Mouse (Mus musculus): ENCODE data around the gene Crkl.

Crkl gene

DNA sequence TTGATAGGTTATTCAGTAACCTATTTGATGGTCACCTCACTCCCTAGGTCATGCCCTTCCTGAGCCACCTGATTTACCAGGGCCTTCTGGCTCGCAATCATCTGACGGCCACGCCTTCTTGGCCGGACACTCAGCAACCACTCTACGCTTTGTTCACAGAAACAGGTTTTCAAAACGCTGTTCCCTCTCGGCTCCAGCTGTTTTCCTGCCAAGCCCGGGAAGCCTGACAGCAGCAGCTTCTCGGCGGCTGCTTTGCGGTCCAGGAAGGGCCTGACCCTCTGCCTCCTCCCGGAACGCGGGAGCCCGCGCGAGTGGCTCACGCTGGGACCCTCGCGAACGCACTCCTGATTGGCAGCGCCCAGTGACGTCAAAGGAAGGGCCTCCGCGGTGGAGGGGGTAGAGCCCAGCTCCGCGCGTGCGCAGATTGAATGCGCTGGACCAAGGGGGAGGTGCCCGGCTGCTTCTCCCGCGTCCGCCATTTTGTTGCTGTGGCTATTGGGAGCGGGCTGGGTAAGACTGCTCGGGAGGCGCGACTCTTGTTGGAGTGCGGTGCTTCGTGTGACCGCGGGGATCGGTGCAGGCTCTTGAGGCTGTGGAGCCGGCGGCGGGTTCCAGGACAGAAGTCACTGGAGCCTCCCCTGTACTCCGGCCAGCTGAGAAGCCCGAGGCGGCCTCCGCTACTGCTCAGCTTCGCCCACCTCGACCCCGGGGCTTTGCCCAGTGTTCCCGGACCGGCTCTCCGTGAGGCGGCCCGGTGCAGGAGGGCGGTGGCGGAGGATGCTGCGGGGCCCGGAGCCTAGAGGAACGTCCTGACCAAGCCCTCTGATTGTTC, at the start of gene Crkl:
Gene Crkl (plus strand): TSS at position 447 of the 832 bp plus-strand sequence.
- peak; percentile 98 for DNase-seq

DNA sequence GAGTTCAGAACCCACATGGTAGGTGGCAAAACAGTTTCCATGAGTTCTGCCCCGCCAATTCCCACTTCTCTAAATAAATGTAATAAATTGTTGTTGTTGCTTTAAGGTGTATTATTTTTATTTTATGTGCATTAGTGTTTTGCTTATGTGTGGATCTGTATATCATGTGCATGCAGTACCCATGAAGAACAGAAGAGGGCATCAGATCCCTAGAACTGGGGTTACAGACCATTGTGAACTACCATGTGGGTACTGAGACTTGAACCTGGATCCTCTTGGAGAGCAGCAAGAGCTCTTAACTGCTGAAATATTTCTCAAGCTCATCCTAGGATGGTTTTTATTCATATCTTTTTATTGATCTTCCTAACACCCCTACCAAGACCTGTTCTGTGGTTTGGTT, 48.9 kb upstream of the Crkl start:
- peak; percentile 28 for DNase-seq

DNA sequence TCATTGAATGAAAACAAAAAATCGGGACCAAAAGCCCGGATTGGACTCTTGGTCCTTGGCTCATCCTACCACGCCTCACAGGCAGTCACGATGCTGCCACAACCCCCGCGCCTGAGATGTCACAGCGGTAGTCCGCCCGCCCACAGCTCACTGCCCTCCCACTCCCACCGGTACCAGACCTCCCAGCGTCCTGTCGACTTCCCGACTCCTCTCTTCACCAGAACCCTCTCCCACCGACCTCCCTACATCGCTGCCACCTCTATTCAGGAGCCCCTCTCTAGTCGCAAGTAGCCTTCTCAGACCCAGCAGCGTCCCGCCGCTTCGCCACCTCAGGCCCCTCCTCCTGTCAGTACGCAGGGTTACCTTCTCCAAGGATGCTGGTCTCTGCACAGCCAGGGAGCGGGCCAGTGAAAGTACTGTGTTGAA, 46.5 kb upstream of the Crkl start:
- DNase-seq, result peak; percentile 93

DNA sequence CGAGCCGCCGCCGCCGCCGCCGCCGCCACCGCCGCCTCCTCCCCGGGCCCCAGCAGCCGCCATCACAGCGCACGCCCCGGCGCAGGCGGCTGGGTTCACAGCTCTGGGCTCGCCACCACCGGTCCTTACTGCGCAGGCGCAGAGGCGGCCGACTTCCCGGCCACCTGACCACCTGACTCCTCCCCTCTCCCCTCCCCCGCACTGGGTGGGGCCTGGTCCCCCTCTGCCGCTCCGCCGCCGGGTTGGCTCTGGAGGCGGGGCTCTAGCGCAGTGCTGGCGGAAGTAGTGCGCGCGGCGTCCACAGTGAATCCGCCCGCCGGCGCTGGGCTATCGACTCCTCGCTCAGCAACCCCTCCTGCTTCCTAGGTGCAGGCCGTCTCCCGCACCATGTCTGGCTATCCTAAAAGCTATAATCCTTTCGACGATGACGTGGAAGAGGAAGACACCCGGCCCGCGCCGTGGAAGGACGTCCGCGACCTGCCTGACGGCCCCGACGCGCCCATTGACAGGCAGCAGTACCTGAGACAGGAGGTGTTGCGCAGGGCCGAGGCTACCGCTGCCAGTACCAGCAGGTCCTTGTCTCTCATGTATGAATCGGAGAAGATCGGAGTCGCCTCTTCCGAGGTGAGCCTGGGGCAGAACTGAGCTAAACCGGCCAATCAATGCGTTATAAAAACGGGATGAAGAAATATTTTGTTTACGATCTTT, 45.9 kb upstream of the Crkl start, which contains the start of the genes Snap29 and Pi4ka:
Gene Snap29 (plus strand): TSS at position 251 of the 708 bp plus-strand sequence.
Gene Pi4ka (minus strand): TSS at position 579 of the 708 bp plus-strand sequence.
- peak; percentile 100 for DNase-seq

DNA sequence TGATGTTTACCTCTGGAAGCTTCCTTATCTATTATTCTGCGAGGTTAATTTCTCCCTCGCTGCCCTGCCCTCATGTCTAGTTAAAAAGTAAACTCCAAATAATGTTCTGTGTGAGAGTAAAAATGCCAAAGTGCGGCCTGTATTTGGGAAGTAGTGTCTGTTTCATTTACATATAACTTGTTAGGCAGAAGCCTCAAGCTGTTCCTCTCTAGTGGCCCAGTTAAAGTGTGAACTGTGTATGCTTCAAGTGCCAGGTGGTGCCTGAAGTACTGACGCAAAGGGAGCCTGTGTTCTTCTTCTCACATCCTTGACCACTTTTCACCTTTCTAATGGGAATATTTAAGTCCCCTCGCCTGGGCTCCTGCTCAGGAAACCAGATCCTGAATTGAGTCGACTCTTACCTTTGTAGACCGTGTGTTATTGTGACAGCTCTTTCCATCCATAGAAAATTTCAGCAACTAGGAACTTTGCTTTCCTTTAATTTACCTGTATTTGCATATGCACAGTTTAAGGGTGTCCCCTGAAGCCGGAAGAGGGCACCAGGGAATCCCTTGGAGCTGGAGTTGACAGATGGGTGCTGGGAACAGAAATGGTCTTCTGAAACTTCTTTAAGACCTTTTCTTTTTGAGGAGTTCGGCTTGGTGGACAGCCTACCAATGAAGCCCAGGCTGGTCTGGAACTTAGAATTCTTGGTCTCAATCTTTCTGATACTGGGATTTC, 45.1 kb upstream of the Crkl start:
- peak; percentile 21 for DNase-seq

DNA sequence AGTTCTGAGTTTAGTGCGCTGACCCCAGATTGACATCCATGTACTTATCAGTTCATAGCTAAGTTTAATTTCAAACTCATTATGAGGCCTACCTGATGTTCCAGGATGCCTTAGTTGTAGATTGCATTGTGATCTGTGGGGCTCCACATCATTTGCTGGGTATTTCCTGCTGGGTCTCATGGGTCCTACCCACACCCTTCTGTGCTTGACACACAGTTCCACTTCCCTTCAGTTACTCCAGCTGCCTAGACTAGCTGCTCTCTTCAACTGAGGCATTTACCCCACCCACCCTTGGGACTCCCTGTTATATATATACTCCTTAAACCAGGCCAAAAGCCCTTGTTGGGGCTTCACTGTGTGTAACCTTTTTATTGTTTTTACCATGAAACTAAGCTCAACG, 42.7 kb upstream of the Crkl start:
- no peak for DNase-seq

DNA sequence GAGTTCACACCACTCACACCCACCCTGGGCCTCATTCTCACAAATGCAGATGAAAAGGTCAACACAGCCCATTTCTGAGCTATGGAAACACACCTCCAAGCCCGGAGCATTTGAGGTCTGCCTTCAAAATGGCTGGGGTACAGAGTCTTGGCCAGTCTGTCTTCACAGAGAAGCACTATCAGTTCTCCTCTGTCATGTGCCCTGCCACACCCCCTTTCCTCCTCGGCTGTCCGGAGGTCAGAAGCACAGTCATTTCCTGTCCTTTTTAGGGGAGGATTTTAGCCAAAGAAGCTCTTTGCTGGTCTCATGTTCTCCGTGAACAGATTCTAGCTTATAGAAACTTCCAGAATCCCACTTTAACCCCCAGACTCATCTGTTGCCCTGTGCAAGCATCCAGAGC, 41.6 kb upstream of the Crkl start:
- no peak for DNase-seq

DNA sequence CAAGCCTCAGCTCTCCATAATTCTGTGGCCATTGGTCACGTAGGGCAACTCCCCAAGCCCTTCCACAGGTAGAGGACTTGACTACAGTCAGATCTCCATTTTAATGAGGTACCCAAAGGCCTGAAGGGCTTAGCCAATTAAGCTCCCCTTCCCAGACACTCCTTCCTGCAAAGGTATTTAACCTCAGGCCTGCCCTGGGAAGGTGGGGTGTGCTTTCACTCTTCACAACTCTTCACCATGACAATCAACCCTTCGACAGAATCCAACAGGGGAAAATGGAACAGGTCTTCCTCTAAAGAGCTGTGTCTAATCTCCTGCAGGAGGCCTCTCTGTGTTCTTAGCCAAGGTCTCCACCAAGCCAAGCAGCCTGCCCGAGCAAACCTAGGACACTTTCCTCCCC, 28.8 kb upstream of the Crkl start:
- DNase-seq, result no peak

DNA sequence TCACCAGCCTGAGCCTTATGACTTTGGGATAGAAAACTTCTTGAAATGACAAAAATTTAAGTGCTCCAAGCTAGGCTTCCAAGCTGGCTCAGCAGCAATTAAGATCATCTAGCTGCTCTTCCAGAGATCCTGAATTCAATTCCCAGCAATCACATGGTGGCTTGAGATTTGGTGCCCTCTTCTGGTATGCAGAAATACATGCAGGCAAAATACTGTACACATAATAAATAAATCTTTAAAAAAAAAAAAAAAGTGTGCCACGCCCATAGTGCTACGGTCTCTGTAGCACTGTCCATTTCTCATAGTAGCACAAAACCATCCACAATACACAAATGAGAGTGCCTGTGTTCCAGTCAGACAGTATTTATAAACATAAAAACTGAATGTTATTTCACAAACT, 19.2 kb upstream of the Crkl start:
- no peak for DNase-seq

DNA sequence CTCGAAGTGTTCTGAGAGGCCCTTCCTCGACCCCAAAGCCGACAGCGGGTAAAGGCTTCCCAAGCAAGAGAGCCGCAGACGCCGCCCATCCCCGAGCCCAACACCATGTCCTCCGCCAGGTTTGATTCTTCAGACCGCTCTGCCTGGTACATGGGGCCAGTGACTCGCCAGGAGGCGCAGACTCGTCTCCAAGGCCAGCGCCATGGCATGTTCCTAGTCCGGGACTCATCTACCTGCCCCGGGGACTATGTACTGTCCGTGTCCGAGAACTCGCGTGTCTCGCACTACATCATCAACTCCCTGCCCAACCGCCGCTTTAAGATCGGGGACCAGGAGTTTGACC, 557 bp downstream of the Crkl start:
- peak; percentile 42 for DNase-seq

DNA sequence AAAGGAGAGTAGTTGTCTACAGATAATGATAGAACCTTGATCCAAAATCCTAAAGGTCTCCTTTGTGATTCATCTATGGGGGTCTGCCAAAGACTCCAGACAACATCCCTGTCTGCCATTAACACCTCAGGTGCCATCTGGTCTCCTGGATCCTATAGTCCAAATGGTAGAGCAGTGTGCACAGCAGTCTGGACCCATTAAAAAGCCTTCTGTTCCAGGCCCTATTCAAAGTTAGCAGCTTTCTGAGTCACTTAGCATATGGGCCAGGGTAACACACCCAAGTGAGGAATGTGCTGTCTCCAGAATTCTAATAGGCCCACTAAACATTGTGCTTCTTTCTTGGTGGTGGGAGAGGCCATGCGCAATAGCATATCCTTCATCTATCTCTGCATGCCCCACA, 5.1 kb downstream of the Crkl start:
- no peak for DNase-seq

DNA sequence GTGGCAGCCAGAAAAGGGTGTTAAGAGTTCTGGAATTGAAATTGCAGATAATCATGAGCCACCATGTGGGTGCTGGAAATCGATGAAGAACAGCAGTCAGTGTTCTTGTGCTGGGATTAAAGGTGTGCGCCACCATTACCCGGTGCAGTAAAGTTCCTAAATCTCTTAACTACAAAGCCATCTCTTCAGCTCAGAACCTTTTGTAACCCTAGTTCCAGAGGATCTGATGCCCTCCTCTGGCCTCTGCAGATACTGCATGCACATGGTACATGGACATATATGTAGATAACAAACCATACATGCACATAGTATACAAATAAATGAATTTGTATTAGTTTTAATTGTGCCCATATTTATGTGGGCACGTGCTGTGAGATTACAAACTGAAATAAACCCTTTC, 8.5 kb downstream of the Crkl start:
- no peak for DNase-seq

DNA sequence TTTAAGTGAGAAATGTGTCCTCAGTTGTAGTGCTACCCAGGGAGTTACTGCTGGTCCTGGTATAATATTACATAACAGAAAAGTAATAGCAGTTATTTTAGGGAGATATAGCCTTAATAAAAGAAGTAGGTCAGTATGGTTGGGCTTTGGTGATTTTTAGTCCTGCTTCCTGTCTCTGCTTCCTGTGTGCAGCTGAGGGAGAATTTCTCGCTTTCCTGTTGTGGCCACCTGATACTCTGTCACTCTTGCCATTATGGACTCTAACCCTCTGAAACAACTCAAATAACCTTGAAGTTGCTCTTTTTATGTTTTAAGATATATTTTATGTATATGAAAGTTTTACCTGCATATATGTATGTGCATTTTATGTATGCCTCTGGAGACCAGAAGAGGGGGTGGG, 9.8 kb downstream of the Crkl start:
- DNase-seq, result no peak

DNA sequence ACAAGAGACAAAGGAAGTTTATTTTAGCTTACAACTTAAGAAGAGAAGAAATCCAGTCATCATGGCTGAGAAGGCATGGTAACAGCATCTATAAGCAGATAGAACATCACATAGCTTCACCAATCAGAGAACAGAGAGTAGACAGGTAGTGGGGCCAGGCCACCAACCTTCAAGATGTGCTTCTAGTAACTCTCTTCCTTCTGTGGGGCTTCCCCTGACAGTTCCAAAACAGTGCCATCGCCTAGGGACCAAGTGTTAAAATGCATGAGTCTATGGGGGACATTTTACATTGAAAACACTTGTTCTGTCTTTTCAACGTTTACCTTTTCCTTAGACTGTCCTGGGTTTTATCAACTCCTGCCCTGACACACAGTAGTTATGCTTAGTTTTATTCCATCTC, 11.4 kb downstream of the Crkl start:
- no peak for DNase-seq

DNA sequence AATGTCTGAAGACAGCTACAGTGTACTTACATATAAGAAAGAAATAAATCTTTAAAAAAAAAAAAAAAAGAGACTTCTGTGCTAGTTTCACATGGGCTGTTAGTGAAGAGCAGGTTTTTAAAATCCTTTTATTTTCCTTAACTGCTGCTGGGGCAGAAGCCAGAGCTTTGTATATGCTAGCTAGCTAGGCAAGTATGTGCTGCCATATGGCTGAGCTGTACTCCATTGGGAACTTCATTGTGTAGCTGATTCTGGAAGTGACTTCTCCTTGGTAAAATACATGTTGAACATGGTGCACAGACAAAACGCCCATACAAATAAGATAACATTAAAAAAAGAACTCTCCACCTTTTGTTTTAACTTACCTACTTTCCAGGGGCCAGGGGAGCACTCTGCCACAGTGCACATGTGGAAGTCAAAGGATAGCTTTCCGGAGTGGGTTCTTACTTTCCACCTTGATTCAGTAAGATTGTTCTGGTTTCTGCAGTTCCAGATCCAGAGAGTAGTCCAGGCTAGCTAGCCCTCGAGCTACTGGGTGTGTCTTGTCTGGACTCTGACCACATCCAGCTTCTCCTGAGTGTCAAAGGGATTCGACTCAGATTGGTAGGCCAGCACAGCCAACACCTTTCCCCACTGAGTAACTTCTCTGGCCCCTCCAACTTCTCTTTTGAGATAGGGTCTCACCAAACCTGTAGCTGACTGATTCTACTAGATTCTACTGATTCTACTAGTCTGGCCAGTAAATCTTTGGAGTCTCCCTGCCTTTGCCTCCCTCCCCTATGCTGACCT, 15.3 kb downstream of the Crkl start:
- no peak for DNase-seq

DNA sequence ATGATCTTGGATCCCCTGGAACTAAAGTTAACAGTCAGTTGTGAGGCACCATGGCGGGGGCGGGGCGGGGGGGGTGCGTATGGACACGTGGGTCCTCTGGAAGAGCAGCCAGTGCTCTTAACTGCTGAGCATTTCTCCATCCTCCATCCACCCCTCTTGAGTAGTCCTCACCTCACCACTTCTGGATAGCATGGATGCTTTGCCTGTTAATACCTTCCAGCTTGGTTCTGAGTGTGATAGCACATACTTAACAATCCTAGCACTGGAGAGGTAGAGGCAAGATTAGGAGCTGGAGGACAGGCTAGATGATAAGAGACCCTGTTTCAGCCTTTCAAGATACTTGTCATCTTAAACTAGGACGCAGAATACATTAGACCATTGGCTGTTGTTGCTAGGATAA, 20.7 kb downstream of the Crkl start:
- no peak for DNase-seq

DNA sequence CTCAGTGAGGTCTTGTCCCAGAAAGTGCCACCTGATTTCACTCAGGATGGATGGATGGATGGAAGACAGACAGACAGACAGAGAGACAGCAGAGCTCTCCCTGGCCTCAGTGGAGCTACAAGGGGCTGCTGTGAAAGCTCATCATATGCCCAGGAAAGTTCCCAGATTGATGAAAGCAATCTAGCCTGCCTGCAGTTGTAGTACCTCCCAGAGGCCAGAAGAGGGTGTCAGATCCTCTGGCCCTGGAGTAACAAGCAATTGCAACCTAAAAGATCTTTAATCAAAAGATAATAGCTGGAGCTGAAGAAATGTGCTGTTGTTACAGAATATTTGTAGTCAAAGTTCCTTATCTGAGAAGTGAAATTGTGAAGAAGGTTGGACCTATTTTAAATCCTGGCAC, 22.3 kb downstream of the Crkl start:
- no peak for DNase-seq

DNA sequence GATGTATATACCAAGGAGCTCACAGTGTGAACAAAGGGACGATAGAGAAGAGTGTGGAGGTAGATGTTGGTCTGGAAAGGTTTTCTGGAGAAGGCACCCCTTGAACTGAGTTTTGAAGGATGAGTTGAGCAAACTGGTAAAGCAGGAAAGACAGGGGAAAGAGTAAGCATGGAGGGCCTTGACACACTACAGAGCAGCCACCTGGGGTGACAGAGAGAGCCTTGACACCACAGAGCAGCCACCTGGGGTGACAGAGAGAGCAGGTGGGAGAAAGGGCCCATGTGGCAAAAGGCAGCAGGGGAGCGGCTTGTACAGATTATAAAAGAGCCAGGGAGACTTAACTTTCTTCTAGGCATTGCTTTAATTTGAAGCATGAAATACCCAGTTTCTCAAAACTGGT, 23.0 kb downstream of the Crkl start:
- DNase-seq, result no peak

DNA sequence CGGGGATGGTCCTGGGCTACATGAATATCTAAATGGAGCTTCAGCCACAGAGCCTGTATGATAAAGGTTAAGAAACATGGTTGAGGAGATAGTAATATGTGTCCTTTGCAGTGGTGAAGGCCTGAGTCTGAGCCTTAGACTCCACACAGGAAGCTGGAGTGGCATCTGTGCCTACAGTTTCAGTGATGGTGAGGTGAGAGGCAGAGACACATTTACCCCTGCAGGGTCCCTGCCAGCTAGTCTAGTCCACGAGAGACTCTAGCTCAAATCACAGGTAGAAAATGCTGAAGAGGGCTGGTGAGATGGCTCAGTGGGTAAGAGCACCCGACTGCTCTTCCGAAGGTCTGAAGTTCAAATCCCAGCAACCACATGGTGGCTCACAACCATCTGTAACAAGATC, 23.5 kb downstream of the Crkl start:
- DNase-seq, result no peak

DNA sequence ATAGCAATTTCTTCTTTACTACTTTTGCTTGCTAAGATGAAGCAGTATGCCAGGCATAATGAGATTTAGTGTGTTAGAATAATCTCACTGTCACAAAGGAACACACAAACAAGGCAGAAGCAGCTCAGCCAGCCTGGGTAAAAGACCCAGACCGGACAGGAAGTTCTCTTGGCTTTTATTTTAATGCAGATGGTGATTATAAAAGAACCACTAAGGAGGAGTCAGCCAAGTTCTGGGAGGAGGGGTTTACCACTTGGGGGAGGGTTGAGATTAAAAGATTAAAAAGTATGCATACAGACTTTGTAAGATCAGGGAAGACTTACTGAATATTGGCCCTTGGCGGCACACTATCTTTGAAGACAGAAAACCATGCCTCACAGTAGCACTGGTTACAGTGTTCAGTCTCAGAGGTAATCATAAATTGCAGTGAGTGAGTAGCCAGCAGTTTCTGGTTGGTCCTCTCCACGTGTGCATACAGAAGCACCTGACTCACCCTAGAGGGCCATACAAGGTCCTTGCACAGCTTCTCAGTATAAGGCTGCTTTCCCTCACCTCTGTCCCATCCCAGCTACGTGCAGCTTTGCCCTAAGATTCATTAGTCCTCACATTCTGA, 26.6 kb downstream of the Crkl start:
- no peak for DNase-seq

DNA sequence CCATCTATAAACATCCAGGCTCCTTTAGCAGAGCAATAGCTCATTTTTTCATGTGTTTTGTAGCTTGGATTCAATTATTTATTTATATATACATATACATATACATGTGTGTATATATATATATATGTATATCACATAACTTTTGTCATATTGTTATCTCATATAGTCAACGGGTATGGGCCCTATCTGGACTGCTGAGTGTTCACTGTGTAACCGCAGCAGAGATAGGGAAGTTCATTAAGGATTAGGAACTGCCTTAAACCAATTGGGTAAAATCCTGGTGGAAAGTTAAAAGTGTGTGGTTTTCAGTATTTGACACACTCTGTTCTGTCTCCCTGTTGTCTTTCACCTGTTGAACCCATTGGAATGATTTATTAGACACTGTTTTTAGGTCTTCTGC, 29.7 kb downstream of the Crkl start:
- no peak for DNase-seq

DNA sequence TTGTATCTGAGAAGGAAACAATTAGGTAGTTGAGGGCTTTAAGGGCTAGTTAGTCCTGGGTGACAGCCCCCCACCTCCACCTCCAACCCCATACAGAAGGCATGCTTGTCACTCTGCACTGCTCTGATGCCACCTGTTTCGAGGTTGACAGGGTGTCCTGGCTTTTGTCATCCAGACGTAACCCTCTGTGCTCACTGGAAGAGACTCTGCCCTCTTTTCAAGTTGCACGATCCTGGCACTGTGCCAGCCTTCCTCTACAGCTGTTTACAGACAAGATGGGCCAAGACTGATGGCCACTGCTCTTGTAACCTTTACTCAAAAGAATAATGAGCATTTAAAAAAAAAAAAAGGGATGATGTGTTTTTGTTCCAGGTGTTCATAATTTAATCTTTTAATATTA, 34.7 kb downstream of the Crkl start:
- no peak for DNase-seq

All from right cerebral cortex, adult 18-20 months (tissue).